Mouse (Mus musculus): ENCODE measurements around the gene D430041D05Rik.

Gene D430041D05Rik

DNA sequence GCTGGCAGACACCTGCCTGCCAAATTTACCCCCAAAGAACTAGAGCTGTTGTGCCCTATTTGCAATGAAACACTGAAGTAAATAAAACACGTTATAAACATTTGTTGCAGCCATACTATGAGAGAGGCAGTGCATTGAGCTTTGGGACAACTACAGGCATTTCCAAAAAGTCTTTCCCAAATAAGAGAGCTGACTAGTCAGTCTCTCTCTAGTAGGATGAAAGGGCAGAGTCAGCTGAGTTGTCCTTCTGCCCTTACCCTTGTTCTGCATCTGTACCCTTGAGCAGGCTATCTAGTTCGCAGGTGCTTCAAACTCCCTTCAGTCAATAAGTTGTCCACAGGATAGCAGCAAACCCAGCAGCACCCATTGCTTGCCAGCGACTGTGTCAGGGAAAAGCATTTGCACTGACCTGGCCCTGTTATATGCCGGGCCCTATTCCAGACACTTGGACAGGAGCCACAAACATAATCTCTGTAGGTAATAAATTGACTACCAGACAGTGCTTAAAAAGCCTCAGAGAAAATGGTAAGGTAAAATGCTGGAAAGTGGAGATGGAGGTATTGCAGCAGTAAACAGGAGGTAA lies at the start of gene D430041D05Rik:
TSS of gene D430041D05Rik (minus strand) at position 51 of the 583 bp plus-strand sequence.
- DNase-seq: peak; percentile 27

DNA sequence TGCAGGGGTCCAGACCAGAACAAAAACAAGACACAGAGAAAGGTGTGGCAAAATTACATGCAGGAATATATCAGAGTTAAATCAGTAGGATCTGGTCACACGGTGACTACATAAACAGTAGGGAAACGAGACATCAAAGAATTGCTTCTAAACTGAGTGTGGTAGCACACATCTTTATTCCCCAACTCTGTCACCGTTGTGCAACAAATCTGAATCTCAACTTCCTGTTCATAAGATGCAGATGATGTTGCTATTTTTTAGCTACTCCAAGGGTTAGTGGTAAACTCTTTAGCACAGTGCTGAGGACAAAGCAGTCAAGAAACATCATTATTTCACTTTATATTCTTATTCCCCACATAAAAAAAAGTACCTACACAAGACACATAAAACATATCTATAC lies 49.2 kb upstream of the D430041D05Rik start:
- DNase-seq: no peak

DNA sequence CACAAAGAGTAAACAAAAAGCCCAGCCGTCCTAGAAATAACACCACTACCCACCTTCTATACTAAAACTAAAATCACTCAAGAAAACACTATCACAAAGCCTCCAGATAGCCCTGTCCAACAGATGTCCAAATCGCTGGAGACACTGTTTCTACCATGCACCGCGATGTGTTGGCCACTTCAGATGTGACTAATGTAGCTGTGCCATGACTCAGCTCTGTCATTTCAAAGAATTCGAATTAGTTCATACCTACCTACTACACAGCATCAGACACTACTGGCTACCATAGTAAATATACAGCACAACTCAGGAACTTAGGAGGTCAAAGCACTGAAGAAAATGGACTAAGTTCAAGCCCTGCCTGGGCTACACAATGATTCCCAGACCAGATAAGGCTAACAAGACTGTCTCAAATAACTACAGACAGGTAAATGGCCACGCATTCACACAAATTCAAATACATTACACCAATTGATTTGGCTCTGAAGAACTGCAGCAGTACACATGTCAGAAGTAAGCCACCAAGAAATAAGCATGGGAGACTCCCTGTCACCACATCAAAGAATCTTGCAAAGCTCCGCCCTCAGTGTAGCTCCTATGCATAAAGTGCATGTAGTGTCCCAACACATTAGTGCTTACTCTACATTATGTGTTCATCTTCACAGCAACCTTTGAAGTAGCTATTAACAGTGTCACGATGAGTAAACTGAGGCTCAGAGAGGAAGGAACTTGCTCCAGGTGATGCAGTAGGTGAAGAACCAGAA lies 47.9 kb upstream of the D430041D05Rik start:
- DNase-seq: peak; percentile 23

DNA sequence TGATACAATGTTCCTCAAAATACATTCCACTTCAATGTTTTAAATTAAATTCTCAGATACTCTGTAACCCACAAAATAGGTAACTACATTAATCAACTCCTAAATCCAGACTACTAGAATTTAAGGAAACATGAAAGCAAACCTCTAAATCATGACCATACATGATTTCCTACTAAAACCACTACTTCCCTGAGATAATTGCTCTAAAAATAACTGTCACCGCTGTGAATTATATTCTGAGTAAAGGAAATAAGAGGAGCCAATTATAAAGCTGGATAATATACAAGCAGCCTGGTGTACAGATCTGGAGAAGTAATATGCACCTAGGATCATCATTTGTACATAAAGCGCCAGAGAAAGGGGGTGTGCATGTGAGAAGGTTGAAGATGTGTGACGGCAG lies 46.3 kb upstream of the D430041D05Rik start:
- DNase-seq: no peak

DNA sequence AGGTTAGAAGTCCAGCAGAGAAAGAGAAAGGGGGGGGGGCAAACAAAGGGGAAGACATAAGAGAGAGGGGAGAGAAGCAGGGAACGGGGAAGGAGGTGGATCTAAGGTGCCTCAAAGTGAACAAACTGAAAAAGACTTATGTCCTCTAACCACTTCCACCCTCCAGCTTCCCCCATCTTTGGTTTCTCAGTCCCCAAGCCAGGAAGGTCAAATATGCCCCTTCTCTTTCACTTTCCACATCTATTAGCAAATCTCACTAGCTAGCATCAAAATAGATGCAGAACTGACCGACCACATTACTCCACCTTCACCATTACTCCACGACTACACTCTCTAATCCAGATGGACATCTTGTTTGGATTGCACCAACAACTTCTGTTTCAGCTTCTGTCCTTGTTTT lies 39.9 kb upstream of the D430041D05Rik start:
- DNase-seq: no peak

DNA sequence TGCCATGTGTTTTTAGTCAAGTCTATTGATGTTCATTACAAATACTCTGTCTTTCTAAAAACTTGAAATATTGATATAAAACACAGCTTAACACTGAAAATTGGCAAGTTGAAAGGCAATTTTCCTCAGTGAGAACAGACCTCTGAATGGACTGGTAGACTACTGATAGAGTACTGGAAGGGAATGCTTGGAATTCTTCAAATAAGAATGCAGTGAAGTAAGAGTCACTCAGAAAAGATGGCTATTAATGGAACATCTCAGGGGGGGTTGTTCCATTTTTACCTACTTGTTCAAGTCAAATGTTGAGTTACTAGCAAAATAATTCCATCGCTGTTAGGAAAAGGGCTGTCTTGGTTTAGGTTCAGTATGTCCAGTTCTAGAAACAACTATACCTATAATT lies 38.4 kb upstream of the D430041D05Rik start:
- no peak for DNase-seq

DNA sequence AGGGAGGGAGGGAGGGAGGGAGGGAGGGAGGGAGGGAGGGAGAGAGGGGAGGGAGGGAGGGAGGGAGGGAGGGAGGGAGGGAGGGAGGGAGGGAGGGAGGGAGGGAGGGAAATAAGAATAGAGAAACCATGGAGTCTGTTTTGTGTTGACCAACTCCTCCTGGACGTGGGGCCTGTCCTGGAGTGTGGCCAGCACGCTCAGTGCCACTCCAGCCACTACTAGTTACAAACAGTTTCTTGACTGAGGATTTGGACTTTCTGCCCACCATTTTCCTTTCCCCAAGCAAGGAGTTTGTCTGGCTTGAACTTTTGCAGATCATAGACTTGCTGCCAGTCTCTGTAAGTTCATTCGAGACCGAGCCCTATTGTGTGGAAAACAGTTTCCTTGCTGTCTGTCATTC lies 37.4 kb upstream of the D430041D05Rik start:
- no peak for DNase-seq

DNA sequence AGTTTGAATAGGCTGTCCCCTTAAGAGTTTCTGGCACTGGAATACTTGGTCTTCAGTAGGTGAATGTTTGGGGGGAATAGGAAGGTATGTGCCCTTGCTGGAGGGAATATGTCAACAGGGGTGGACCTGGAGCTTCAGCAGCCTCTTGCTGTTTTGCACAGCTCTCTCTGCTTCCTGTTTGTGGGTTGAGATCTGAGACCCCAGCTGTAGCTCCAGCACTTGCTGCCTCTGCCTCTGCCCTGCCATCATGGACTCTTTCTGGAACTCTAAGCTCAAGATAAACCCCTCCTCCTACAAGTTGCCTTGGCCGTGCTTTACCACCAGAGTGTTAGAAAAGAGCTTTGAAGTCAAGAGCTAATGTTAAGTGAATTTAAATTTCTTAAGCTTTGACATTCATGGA lies 35.2 kb upstream of the D430041D05Rik start:
- peak; percentile 49 for DNase-seq

DNA sequence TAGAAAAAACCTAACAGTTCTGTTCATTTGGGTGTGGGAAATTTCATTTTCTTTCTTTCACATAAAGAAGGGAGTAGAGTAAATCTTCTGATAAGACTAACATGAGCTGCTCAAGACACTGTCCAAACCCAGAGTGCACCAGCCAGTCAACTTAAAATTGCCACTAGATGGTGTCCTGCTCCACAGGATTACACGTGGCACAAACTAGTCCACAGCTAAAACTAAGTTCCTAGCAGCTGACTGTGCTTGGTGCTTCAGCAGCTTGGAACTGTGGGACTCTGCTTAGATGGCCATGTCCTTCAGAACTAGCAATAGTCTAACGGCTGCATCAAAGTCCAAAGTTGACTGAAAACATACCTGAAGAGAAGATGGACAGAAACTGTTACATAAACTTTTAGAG lies 34.0 kb upstream of the D430041D05Rik start:
- peak; percentile 72 for DNase-seq

DNA sequence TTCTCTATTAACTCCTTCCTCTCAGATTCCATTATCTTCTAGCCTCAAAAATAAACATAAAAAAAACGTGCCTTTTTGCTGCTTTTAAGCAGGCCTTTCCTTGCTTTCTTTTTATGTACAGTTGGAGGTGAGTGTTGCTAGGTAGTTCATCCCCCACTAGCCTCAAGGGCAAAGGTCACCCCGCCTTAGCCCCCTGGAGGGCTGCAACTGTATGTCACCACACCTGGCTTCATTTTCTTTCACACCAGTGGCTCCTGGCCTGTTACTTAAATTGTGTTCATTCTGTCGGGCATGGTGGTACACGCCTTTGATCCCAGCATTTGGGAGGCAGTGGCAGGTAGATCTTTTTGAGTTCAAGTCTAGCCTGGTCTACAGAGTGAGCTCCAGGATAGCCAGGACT lies 31.5 kb upstream of the D430041D05Rik start:
- DNase-seq: no peak

DNA sequence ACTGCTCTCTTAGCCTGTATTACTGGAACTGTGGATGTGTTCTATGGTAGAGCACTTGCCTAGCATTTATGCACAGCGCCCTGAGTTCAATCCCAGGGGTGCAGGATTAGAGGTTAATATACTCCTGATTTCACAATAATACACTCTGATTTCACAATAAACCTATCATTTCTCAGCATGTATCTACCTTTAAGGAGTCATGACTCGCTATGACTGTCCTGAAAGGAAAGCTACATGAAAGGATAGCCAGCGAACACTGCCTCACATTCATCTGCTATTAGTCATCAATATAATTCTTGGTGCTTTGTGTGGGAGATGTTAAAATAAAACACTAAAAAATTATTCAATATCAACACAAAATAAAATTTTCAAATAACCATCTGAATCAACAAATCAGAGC lies 25.4 kb upstream of the D430041D05Rik start:
- DNase-seq: no peak

DNA sequence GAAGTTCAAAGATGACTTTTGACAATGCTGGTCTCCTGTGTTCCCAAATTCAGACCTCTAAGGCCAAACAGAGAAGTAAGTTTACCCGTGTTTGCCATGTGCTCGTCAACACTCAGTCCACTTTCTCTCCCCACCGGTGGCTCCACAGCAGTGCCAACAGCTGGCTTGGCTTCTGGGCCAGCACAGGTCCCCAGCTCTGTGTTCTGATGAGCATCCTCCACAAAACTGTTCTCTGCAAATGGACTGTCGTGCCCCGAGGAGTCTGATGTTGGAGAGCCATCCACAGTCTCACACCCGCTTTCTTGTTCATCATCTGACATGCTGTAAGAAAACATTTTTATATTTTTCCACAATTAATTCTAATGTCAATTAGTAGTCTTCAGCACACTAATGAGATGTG lies 20.3 kb upstream of the D430041D05Rik start:
- DNase-seq: no peak

DNA sequence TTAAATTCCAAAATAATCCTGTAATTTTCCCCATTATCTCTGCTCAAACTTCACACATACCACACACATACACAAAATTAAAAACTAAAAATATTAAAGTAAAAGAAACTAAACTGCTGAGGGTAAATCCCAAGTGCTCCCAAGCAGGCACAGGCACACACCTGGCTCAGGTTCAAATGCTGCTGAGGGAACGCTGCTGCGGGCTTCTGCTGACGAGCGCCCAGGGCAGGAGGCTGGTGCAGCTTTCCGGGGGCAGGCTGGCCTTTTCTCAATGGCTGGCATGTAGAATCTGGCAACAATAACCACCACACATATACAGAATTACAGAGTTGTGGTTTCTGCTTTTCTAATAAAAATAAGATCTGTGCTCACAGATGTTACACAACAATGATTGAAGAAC lies 19.8 kb upstream of the D430041D05Rik start:
- no peak for DNase-seq

DNA sequence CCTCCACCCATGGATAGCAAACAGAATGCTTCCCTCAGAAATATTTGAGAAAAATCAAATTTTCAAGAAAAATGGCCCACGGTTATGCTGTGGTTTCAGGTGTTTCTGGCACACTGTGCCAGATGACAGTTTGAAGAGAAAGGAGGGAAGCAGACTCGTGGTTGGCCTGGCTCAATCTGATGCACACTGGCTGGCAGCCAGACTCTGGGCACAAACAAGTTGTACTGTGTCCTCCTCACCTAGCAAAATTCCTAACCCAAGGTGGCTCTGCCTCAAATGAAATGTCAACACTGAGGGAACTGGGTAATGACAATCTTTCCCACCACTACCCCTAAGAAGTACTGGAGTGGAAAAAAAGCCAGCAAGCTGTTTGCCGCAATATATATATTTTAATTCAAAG lies 15.3 kb upstream of the D430041D05Rik start:
- no peak for DNase-seq

DNA sequence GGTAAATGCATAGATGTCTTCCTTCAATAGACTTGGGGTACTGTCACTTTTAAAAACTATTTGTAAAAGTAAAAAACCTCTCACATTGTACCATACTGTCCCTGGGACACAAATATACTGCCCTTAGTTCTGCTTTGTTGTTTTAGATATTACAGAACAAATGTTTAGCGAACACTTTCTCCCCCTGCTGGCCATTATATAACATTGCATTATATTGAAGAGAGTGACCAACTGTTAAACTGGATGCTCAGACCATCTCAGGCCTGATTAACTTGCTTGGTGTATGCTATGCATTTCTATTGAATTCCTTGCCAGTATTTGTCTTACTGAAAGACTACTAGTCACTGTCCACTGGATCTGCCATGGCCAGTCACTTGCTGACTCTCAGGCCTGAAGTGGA lies 11.4 kb upstream of the D430041D05Rik start:
- DNase-seq: no peak

DNA sequence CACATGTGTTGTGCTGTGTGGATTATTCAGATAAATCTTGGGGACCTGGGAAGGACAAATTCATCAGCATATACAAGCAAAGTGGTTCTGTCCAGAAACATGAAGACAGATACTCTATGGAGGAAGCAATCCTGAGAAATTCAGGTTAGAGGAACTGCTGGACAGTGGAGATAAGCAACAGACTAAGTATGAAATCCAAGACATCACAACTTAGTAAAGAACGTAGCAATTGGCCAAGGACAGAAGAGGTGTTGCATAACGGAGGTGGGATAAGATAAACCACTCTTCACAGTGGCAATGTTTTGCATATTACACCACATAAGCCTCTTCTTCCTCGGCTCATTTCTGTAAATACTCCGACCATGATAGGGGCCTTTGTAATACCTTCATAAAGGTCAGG lies 10.0 kb upstream of the D430041D05Rik start:
- DNase-seq: no peak

DNA sequence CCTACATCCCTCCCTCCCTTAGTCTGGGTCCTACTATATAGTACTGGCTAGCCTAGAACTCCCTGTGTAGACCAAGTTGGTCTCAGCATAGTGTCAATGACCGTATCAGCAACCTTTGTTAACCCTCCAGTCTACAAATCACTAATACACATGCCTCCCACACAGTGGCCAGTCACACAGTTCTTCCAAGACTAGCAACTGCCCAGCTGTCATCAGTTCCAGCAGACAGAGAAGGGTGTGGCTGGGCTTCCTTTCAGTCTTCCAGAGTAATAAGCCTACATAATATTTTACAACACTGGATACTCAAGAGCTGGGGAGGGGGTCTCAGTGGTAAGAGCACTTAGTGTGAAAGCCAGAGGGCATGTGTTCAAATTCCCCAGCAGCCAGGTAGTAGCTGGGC lies 9.2 kb upstream of the D430041D05Rik start:
- DNase-seq: no peak

DNA sequence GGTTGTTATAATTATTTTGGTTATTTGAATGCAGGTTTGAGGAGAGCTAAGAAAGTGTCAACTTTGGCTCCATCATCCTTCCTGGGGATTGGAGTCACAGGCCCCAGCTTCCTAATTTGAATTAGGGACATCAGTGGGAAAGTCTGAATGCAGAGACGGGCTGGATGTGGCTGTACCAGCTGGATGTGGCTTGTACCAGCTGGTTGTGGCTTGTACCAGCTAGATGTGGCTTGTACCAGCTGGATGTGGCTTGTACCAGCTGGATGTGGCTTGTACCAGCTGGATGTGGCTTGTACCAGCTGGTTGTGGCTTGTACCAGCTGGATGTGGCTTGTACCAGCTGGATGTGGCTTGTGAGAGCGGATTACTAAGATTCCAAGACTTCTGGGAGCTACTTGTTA lies 8.6 kb upstream of the D430041D05Rik start:
- DNase-seq: no peak

DNA sequence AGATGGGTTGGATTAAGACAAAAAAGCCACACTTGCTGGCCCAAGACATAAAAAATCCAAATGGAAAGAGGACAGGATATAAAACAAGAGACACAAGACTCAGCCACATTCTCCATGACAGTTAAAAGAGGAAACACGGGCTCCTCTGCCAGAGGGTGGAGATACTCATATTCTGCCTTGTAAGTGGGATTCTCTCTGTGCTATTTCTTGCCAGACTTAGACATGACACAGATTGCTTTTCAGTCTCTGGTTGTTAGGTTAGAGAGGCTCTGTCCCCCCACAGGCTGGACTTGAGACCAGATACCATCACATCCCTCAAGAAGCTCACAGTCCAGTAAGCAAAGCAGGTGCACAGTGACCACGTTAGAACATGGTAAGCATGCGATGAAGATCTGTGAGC lies 2.2 kb upstream of the D430041D05Rik start:
- no peak for DNase-seq

DNA sequence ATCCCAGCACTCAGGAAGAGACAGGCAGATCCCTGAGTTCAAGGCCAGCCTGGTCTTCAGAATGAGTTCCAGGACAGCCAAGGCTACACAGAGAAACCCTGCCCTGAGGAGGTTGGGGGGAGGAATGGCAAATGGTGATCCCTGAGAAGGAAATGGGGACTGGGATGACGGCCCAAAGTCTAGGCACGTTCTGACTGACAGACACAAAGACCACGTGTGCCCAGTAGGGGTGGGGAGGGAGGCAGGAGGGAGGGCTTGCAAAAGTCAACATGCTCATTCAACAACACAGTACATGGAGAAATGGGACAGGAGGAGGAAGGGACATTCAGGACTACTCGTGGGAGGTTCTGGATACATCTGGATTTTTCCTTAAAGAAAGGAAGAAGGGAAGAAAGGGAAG lies 1.7 kb upstream of the D430041D05Rik start:
- DNase-seq: no peak

DNA sequence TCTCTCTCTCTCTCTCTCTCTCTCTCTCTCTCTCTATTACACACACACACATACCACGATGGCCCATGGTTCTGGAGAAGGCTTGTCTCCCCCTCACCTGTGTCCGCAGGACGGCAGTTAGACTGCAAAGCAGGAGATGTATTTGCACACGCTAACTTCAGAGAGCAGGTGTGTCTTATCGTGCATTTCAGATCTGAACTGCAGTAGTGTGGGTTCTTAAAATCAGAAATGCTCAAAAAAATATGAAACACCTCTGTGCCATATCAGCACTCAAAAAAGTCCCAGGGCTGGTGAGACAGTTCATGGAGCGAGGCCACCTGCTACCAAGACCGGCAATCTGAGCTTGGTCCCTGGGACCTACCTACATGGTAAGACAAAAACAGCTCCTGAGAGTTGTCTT lies 993 bp upstream of the D430041D05Rik start:
- peak; percentile 39 for DNase-seq

DNA sequence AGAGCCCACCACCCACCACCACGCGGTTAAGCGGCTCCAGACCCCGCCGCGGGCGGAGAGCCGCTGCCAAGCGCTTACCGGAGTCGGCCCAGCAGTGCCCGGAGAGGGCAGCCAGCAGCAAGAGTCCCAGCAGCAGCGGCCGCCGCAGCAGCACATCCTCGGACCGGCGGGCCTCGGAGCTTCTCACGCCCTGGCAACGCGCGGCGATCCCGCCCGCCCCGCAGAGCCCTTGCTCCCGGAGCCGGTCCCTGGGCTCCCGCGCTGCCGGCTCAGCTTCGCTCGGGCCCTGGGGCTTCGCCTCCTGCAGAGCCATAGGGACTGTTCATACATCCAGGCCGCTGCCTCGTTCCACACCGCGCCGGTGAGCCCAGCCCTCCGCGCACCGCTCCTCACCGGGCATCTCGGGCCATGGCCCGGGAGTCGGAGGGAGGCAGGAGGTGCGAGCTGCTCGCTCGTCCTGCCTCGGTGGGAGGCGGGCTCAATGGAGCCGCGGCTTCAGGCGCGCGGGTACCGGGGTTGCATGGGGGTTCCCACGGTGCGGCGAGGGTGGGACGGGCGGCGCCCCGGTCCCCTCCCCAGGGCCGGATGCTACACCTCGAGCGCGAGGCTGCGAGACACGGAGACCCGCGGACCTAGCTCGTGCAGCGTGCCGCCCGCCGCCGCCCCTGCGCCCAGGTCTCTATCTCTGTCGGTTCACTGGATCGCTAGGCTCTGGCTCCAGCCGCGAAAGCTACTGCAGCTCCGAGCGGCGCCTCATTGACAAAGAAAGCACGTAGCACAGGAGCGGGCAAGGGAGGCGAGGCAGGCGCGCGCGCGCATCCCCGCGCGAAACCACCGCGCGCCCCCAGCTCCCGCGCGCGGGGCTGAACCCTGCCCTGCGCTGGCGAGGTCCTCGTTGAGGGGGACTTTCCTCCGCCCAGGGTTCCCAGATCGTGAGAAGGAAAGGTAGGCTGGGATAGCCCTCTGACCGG lies 677 bp downstream of the D430041D05Rik start:
- peak; percentile 63 for DNase-seq

DNA sequence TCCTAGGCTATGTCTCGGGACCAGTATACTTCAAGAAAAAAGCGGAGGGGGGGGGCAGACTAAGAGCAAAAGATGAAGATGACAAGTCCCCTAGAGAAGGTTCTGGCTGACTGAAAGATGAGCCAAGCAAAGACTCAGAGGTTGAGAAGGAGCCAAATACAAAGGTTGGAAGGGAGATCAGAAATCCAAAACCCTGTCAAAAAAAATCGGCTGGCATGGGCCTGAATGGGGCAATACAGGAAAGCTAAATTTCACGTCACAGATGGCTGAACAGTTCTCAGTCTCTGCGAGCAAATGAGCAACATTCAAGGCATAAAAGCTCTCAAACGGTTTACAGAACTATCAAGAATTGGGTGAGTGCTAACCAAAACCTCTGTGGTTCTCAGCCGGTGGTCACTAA lies 2.5 kb downstream of the D430041D05Rik start:
- no peak for DNase-seq

DNA sequence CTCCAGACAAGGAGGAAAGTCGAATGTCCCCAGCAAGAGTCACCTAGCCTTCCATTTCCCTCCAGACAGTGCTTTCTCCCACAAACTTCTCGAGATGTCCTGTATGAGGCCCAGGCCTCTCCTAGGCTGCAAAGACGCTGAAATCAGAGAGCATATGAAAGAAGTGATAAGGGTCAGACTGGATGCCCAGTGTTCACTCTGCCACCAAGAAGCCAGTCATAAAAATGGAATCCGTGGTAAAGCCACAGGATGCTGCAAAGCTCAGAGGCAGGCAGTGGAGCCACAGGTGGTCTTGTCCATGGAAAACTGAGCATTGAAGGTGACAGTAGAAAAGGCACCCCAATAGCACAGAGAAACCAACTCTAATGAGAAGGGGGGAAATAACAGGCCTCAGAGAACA lies 2.9 kb downstream of the D430041D05Rik start:
- no peak for DNase-seq

All from thymus, postnatal 25 days (tissue).